Comparison of ENCODE assay signal across 9 mouse cellular contexts in the genomic region with DNA sequence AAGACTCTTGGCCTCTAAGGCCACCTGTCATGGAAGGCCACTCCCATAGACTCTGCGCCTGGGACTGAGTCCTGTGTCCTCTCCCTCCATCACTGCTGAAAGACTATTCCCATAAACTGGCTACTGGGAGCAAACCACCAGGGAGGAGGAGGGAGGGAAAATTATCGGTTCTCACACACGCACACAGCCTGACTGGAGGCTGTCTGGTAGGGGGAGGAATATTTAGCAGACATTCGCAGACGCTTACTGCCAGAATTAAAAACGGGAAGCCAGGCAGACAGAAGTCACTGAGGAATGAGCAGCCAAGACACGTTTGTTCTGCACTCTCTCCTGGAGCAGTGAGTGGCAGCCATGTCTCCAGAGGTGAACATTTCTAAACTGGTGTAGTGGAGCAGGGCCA. TPM values are rescaled to one million over a fixed set of nuclear protein-coding genes. Genes with fewer than 3 reads are reported as not detected.
DNase-seq lines count a peak whose midpoint lies in the region; ATAC-seq and TF ChIP-seq lines count a peak whose summit lies in the region.
"Had no signal": no experiment of that assay in that cellular context is flagged by ENCODE, and none has a peak within 500 bp of the region (broad histone marks: within the 10 kb centered on the region; RNA-seq: fewer than 3 reads in every experiment).

No protein-coding gene starts in this region.

- no peak overlapping the region for H3K4me3 ChIP-seq in left cerebral cortex, adult 2 months
- H3K4me3 ChIP-seq in embryonic facial prominence, embryonic 15.5 days (replicated peaks), result no peak overlapping the region
- no peak overlapping the region for H3K4me3 ChIP-seq in layer of hippocampus, adult 2 months
- H3K4me3 ChIP-seq: stomach, embryonic 15.5 days had no signal

- TF ChIP-seq CTCF in left cerebral cortex, adult 2 months (IDR thresholded peaks at IDR 0.05), result no peak; the same call in 1 of the 2 replicates
- TF ChIP-seq CTCF in layer of hippocampus, adult 2 months (conservative IDR thresholded peaks at IDR 0.05), result no peak

- H3K36me3 ChIP-seq in embryonic facial prominence, embryonic 15.5 days, result 0 out of 2 replicates have a peak, but pooled peaks cover 3% of the 10 kb centered on the region
- H3K36me3 ChIP-seq: stomach, embryonic 15.5 days had no signal

- intact Hi-C loops in left cerebral cortex, adult 2 months (cut with DNase I), result no loop called here
- intact Hi-C loops in left cerebral cortex, postnatal 10 days (cut with DNase I), result no loop called here

- H3K4me2 ChIP-seq in embryonic facial prominence, embryonic 15.5 days (replicated peaks), result no peak overlapping the region
- H3K4me2 ChIP-seq: stomach, embryonic 15.5 days had no signal

- H3K9ac ChIP-seq in embryonic facial prominence, embryonic 15.5 days, result no peak overlapping the region
- H3K9ac ChIP-seq: stomach, embryonic 15.5 days had no signal

- H3K4me1 ChIP-seq in embryonic facial prominence, embryonic 15.5 days, result peaks cover 31% of the 10 kb centered on the region

- ATAC-seq in embryonic facial prominence, embryonic 15.5 days (ENCODE audit: insufficient number of reproducible peaks, low FRiP score, low TSS enrichment, low read depth), result peak; percentile 22; the same call in 1 of the 2 replicates

- no peaks in the 10 kb centered on the region for H3K27me3 ChIP-seq in embryonic facial prominence, embryonic 15.5 days
- H3K27me3 ChIP-seq: stomach, embryonic 15.5 days had no signal

- 0 out of 2 replicates have a peak overlapping the region, but pooled peaks have one; percentile 21 for H3K27ac ChIP-seq in left cerebral cortex, adult 2 months
- no peak overlapping the region for H3K27ac ChIP-seq in embryonic facial prominence, embryonic 15.5 days (replicated peaks)
- H3K27ac ChIP-seq in layer of hippocampus, adult 2 months, result peak overlapping the region; percentile 64
- H3K27ac ChIP-seq: stomach, embryonic 15.5 days had no signal

- no peak for DNase-seq in left cerebral cortex, adult 2 months (ENCODE audit: extremely low spot score in 1 of 2, low spot score in 2 of 2)
- no peak for DNase-seq in left cerebral cortex, postnatal 10 days (ENCODE audit: extremely low spot score in 1 of 2, low spot score in 2 of 2)
- peak; percentile 54 for DNase-seq in heart, adult 8-10 months (ENCODE audit: low spot score)
- peak; percentile 47 to 63 for DNase-seq in layer of hippocampus, adult 2 months (ENCODE audit: low spot score in 2 of 2)
- no peak for DNase-seq in spleen, postnatal 4 days (ENCODE audit: low spot score in 2 of 2)
- DNase-seq in gastrocnemius, postnatal 4 days (ENCODE audit: low spot score in 2 of 2), result no peak
- DNase-seq: lung, postnatal 14 days had no signal

- H3K9me3 ChIP-seq in embryonic facial prominence, embryonic 15.5 days (replicated peaks), result no peaks in the 10 kb centered on the region
- H3K9me3 ChIP-seq: stomach, embryonic 15.5 days had no signal

- WGBS in embryonic facial prominence, embryonic 15.5 days, result 35% methylated on average over 7 of the region's 7 CpGs

RNA-seq across cellular contexts. Expression of gene Sipa1l2, which starts 35.9 kb away (rescaled TPM):
- total RNA-seq in left cerebral cortex, adult 2 months (2021), result 10 to 100 TPM; 44.1 to 47.9 TPM
- total RNA-seq in left cerebral cortex, postnatal 10 days (2021), result 10 to 100 TPM; 36.6 to 38.6 TPM
- 12.6 and 12.8 TPM in 2 replicates for polyA plus RNA-seq in embryonic facial prominence, embryonic 15.5 days (2015; fragmentation: Nextera tagmentation; extraction: Ambion mirVana)
- total RNA-seq in heart, adult 8-10 months (2022), result 10 to 100 TPM; 41.6 to 49.5 (median 44.5) TPM
- total RNA-seq in layer of hippocampus, adult 2 months (2021), result 10 to 100 TPM; 69.5 to 72.1 TPM
- 10 to 100 TPM; 24.2 to 27.5 TPM for total RNA-seq in gastrocnemius, postnatal 4 days (2021)

Comparison
In these comparisons a context has a peak if more than half of its experiments do, and no peak if none do; other contexts are left out.
1. DNase-seq: peak in heart, adult 8-10 months (single experiment) and layer of hippocampus, adult 2 months (2 of 2); none in left cerebral cortex, adult 2 months (0 of 2), left cerebral cortex, postnatal 10 days (0 of 2), spleen, postnatal 4 days (0 of 2) and gastrocnemius, postnatal 4 days (0 of 2).